Mouse (Mus musculus): Measurements from ENCODE around the gene Sept1.
"Not testable (repeated sequence)": the region's sequence is repeated elsewhere in the genome, so short reads cannot be mapped to it uniquely, and the experiment has no call there.

Sept1 gene

DNA sequence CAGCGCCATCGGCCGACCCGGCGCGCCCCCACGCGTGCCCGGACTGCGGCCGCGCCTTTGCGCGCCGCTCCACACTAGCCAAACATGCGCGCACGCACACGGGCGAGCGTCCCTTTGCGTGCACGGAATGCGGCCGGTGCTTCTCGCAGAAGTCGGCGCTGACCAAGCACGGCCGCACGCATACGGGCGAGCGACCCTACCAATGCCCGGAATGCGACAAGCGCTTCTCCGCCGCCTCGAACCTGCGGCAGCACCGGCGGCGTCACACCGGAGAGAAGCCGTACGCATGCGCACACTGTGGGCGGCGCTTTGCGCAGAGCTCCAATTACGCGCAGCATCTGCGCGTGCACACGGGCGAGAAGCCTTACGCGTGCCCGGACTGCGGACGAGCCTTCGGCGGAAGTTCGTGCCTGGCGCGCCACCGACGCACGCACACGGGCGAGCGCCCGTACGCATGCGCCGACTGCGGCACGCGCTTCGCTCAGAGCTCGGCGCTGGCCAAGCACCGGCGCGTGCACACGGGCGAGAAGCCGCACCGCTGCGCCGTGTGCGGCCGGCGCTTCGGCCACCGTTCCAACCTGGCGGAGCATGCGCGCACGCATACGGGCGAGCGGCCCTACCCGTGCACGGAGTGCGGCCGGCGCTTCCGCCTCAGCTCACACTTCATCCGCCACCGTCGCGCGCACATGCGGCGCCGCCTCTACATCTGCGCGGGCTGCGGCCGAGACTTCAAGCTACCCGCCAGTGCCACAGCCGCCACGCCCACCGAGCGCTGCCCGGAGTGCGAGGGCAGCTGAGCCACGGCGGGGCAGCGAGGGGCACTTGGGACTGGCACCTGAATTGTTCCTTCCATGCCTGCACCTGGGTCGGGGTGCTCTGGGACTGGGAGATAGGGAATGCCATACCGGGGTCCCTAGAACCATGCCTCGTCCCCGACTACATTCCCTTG is 21.2 kb upstream of the Sept1 start:
- peak; percentile 99 for DNase-seq

DNA sequence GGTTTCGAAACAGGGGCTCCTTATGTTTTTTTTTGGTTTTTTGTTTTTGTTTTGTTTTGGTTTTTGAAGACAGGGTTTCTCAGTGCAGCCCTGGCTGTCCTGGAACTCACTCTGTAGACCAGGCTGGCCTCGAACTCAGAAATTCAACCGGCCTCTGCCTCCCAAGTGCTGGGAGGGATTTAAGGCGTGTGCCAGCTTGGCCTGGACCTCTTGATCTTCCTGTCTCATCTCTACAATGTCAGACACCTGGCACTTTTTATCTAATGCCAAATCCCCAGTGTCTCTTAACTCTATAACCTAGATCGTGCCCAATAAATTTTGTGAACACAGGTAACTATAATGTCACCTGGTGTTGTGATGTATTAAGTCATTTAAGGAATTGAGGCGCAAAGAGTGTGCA is 20.4 kb upstream of the Sept1 start:
- DNase-seq: peak; percentile 93

DNA sequence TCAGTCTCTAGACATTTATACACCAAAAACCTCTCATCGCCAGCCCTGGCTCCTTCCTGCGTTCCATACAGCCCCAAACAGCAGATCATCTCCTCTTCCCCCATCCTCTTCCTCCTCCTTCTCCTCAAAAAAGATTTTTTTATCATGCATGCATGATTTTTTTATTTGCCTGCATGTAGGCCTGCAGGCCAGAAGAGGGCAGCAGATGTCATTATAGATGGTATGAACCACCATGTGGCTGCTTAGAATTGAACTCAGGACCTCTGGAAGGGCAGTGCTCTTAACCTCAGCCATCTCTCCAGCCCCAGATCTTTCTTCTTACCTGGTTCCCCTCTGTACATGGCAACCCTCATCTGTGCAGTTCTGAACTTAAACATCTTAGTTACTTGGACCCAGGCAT is 19.5 kb upstream of the Sept1 start:
- DNase-seq: no peak

DNA sequence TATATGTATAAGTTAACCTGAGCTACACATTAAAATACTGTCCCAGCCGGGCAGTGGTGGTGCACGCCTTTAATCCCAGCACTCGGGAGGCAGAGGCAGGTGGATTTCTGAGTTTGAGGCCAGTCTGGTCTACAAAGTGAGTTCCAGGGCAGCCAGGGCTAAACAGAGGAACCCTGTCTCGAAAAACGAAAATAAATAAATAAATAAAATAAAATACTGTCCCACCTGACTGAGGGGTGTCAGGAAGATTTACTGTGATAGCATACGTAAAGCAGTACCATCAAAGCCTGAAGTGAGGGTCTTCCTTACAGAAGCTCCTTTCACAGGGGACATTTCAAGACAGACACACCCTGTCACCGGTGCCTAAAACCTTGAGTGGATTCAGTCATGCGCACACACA is 17.6 kb upstream of the Sept1 start:
- DNase-seq: not testable (repeated sequence)

DNA sequence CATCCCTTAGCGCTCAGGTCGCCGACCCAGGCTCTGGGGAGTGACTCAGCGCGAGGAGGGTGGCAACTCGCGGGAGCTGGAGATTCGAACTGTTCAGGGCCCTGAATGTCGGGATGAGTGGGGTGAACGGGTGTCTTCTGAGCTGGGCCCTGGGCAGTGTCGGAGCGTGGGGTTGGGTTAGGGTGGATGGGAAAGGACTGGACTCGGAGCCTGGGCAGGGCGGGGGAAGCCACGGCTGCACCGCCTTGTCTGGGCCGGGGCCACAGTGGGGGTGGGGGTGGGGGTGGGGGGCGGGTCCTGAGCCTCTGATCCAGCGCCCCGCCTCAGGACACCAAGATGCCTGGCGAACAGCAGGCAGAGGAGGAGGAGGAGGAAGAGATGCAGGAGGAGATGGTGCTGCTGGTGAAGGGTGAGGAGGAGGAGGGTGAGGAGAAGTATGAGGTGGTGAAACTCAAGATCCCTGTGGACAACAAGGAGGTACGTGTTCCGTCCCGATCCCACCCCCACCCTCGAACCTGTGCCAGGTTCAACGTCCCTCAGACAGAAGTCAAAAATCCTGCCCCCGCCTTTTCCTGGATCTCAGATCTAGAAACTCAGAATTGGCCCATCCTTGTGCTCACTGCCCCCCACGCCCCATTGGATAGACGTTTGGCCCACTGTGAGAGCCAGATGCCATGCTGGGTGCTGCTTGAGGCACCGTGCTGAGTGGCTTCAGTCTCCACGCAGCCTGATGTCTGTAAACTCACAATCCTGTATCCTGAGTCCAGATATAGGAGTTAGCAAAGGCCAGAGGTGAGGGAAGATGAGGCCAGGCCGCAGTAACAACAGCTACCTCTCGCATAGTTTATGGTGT is 12.0 kb upstream of the Sept1 start:
- DNase-seq: no peak

DNA sequence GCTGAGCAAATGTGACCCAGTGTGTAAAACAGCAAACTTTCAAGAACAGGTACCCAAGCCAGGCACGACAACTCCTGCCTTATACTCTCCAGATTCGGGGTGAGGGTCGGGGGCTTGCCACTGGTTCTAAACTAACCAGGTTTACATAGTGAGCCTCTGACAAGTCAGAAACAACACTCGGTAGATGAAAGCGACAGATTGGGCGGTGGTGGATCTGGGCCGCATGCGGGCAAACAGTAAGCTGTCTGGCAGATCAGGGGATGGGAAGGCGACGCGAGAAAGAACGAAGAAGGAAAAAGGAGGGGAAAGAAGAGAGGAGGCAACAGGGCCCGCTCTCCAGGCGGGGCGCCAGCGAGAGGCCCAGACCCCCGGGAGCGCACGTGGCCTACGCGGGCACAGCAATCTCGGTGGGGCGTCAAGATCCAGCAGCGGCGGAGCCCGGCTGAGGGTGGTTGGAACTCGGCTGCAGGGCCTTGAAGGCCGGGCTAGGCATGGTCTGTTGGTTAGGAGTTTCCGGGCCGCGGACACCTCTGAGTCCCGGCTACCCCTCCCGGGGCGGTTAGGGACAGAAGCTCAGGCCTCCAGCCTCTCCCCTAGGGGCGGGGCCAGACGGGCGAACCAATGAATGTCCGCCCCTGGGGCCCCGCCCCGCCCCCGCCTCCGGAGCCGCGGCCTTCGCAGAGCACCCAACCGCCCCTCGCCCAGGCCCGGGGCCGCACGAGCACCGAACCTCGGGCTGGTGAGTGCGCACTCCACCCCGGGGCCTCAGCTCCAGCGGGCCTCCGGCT is 11.1 kb upstream of the Sept1 start, which contains the start of gene Zfp771:
Gene Zfp771 (plus strand): TSS at position 405 of the 788 bp plus-strand sequence.
- peak; percentile 100 for DNase-seq

DNA sequence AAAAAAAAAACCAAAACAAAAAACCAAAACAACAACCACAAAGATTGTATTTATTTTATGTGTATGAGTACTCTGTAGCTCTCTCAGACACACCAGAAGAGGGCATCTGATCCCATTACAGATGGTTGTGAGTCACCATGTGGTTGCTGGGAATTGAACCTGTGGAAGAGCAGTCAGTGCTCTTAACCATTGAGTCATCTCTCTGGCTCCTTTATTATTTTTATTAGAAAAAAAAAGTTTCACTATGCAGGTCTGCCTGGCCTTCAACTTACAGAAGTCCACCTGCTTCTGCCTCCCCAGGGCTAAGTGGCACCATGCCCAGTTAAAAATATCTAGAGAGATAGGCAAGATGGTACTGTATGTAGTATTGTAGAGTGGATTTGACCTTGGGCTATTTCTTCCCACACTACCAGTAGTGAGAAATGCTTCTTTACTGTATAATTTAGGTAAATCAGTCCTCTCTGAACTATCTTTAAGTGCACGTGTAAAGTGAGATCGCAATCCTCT is 10.5 kb upstream of the Sept1 start:
- DNase-seq: no peak

DNA sequence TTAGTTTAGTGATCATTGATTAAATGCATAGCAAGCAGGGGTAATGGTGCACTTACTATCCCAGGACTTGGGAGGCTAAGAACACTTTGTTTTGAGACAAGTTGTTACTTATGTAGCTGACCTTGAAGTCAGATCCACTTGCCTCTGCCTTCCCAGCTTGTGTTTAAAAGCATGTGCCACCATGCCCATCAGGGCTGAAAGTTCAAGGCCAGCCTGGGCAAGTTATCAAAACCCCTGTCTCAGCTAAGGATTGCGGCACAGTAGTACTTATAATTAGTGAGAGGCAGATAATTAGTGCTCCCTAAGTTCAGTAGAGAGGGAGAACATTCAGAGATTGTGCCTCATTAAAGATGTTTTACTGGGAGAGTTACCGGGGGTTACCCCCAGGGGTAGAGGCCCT is 1.8 kb upstream of the Sept1 start:
- no peak for DNase-seq

DNA sequence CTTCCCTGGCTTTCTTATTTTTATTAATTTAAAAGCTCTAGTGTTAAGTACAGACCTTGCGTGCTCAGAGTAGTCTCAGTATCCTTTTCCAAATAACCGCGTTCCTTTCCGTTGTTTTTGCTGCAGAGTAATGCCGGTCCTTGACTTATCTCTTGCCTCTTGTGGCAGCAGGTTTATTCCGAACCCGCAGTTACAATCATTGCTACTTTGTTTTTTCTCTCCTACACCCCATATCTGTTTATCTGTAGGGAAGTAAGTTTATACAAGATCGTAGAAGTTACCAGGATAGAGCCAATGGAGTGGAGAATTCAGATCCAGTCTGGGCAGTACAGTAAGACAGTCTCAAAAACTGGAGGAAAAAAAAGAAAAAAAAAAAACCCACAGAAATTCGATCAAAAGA is 835 bp upstream of the Sept1 start:
- DNase-seq: no peak

DNA sequence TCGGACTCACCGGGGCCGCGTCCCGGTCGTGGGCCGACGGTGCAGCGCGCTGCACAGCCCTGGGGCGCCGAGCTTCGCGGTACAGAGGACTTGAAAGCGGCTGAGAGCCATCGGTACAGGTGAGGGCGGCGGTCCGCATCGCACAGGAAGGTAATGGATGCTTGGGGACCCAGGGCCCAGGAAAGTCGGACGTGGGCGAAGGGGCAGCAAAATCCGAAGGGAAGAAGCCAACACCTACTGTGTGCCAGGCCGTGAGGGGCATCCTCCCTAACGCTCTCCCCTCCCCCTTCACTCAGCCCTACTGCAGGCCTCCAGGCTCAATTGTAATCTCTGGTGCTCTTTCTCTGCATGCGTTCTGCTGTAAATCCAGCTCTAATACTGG is 429 bp upstream of the Sept1 start:
- DNase-seq: no peak

DNA sequence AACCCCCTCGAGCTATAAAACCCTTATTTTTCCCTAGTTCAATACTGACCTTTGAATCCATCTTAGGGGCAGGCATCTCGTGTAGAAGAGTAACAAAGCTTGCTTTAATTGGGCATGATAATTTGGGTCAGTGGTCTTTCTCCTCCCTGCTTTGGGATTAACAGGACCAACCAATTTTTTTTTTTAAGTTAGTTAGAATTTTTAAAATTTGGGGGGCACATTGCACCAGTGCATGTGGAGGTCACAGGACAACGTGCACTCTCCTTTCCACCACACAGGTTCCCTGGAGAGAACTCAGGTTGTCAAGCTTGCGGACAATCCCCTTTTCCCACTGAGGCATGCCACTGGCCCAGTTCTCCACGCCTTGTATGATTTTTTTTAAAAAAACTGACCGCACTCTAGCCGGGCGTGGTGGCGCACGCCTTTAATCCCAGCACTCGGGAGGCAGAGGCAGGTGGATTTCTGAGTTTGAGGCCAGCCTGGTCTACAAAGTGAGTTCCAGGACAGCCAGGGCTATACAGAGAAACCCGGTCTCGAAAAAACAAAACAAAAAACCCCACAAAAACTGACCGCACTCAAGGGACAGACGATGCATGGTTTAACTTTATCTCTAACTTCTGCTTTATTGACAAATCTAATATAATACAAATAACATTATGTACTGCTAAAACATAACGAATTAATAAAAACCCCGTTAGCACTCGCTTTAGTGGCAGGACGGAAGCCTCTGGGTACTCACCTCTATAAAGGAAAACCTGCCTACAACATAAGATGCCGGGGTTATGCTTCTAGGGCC is 906 bp downstream of the Sept1 start:
- DNase-seq: no peak

DNA sequence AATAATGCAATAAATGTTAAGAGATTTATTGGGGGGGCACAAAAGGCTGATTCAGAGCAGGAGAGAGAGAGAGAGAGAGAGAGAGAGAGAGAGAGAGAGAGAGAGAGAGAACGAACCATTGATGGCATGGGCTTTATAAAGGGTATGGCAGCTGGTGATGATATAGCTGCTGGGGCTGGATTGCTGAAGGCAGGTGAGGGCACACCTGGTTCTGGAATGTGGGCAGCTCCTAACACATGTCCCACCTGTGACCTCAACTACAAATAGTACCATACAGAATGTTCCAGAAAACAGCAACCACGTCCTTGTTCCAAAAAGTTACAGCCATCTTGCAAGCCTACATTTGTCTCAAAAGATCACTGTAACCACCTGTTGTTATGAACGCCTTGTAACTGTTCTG is 1.6 kb downstream of the Sept1 start:
- no peak for DNase-seq

DNA sequence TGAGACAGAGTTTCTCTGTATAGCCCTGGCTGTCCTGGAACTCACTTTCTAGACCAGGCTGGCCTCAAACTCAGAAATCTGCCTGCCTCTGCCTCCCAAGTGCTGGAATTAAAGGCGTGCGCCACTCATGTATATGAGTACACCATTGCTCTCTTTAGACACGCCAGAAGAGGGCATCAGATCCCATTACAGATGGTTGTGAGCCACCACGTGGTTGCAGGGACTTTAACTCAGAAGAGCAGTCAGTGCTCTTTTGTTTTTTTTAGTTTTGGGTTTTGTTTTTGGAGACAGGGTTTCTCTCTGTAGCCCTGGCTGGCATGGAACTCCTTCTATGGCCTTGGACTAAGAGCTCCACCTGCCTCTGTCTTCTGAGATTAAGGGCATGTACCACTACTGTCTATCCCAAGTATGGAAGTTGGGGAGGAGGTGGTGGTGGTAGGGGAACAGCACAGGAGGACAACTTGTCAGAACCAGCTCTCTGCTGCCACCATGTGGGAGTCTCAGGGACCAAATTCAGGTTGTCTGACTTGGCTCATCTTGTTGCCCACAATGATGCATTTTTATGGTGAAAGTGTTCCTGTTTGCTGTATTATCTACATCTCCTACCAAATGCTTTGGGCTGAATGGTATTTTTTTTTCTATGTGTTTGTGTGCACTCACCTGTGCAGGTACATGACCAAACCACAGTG is 4.2 kb downstream of the Sept1 start:
- DNase-seq: peak; percentile 93

DNA sequence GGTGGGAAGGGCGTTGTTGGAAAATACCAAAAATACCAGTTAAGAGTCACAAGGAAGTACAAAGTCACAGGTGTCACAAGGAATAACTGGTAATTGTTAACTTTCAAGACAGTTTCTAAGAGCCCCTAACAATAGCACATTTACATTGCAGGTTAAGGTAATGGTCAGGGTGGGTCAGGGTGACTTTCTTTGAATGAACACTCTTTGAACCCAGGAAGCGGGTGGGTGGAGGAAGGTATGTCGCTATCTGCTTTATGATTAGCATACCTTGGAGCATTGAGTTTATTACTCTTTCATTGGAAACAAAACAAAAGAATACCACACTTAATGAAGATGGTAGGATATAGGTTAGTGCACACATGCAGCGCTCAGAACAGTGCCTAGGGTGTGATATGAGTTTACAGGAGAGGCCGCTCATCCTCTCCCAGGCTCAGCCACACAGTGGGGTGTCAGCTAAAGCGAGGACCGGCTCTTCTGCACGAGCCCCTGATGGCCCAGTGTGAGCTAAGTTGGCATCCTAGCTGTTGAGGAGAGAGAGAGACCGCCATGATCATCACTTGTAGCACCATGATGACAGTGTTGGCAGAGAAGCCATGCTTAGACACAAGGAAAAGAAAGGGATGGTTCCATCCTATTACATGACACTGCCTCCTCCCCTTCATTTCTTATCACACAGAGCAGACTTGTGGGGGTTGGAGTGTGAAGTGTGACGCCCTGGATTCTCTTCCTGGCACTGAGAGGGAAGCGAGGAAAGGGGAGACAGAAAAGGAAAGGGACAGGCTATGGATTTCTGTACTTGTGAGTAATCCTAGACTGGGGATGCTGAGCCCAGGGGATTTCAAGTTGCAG is 7.6 kb downstream of the Sept1 start:
- no peak for DNase-seq

DNA sequence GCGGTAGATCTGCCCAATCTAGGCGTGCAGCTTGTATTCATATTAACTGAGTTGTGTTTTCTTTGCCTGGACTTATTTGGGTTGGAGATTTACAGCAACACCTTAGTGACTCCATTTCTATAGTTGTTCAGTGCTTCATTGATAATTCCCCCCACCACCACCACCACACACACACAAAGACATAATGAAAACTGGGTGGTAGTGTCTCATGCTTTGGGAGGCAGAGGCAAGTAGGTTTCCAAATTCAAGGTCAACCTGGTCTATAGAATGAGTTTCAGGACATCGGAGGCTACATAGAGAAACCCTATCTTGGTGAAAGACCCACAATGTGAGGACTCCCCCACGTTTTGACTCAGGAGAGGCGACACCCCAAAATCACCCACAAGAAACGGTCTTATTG is 8.3 kb downstream of the Sept1 start:
- DNase-seq: no peak

DNA sequence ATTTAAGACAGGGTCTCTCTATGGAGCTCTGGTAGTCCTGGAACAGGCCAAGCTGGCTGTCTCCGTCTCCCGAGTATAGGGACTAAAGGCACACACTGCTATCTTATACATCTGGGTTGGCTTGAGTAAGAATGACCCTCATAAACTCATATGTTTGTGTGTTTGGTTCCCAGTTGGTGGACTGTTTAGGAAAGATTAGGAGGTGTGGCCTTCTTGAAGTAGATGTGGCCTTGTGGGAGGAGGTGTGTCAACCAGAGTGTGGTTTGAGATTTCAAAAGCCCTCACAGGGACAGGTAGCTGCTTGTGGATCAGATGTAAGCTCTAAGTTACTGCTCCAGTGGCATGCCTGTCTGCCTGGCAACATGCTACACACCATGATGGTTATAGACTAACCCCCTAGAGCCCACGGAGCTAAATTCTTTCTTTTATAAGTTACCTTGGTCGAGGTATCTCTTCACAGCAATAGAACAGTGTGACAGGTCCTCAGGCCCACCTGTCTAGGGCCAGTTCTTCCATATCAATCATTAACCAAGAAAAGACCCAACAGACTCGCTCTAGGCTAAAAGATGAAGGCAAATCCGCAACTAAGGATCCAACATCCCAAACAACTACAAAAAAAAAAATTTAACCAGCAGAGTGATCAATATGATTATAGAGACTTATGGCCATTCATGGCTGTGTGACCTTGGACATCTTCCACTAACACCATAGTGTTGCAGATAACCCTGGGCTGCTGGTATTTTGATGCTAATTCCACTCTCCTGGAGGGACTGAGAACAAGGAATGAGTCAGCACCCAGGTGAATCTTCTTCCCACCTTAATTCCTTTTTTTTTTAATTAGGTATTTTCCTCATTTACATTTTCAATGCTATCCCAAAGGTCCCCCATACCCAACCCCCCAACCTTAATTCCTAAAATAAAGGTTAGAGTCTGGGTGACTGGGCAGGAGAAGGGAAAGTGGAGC is 9.1 kb downstream of the Sept1 start:
- DNase-seq: no peak

DNA sequence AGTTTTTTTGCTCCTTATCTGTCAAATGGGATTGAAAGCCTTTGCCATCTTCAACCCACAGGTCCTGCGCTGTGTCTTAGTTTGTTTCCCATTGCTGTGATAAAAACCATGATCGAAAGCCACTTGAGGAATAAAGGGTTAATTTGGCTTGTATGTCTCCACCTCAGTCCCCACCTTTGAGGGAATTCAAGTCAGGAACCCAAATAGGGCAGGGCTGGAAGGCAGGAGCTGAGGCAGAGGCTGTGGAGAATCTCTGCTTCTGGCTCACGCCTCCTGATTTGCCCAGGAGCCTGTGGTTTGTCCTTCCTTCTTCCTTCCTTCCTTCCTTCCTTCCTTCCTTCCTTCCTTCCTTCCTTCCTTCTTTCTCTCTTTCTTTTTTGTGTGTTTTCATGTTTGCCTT is 9.8 kb downstream of the Sept1 start:
- DNase-seq: no peak

DNA sequence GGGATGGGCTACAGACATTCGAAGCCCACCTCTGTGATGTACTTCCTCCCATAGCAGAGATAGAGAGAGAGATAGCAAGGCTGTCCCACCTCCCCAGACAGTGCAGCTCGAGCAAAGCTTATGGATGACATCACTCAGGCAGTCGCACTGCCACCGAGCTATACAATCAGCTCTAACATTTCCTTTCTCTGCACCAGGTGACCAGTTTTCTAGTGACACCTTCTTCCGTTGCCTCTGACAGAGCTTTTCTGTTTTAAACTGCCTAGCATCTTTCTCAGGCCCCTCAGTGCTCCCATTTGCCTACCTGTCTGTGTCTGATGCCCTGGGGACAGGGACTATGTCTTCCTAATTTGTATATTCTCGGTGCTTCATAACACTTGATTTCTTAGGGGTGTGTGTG is 12.5 kb downstream of the Sept1 start:
- DNase-seq: no peak

DNA sequence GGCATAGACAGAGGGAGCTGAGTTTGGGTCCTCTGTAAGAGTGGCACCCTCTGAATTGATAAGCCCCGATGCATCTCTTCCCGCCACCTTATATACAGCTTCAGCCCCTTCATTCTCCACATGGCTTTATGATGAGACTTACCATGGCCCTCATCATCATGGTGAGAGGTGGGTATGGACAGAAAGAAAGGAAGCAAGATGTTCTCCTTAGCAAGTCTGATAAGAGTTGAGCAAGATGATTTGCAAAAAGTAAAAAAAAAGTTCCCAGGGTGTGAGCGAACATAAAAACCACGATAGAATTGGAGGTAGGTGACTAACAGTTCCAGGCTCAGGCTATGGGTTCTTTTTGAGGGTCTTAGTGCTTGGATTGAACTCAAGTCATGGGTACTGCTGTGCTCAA is 14.3 kb downstream of the Sept1 start:
- DNase-seq: no peak

All from heart, adult 11 months (tissue).